Mouse (Mus musculus): ENCODE results near the gene D630003M21Rik.

Gene D630003M21Rik

DNA sequence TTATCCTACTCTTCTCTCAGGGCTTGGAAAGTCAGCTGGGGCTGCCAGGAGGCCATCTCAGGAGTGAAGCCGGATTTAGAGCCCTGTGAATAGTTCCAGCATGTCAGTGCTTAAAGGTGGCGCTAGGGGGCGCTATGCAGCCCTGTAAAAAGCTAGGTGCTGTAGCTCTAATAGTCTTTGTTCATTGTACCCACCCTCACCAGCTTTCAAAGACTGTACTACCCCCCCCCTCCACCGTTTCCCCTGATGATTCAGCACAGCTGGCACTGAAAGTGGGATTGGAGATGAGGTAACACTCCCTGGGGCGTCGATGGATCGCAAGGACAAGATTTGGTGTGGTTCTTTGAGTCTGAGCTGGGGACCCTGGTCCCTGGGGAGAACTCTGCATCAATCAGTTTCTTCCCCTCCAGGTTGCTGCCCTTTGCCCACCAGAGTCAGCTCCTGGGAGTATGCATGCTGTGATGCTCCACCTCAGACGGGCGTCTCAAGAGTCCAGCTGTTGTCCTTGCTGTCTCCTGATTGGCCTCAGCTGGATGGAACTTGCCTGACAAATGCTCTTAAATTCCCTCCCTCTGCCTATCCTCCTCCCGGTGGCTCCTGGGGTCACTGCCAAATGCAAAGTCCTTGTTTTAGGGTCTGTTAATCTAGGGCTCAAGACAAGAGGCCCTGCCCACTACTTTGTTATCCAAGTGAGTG is 33.9 kb downstream of the D630003M21Rik start:
- peak; percentile 29 to 34 for DNase-seq (ENCODE audit: low spot score in 2 of 2)

DNA sequence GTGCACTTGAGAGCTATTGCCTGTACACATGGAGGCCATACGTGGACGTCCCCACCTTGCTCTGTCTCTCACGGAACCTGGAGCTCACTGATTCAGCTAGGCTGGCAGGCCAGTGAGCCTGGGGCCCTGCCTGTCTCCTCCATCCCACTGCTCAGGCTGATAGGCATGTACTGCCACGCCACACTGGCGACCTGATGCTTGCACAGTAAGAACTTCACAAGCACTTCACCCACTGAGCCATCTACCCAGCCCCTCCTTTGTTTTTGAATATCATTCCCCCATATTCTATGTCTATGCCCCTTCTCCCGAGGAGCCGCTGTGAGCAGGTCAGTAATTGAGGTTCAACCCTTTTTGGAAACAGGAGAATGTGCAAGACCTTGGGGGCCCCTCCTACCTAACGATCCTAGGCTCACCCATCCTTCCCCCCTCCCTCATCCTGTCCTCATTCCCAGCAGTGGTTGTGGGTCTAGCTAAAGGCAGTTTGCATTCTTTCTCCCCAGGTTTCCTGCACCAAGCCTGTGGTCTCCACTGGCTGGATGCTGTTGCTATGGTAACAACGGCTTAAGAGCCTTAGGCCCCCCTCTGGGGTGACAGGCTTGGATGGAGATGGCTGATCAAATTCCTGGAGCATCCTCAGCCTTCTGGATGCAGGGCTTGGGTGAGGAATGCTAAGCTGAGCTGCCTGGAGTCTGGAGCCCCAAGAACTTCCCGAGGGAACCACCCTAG is 35.2 kb downstream of the D630003M21Rik start:
- no peak for DNase-seq (ENCODE audit: low spot score in 2 of 2)

DNA sequence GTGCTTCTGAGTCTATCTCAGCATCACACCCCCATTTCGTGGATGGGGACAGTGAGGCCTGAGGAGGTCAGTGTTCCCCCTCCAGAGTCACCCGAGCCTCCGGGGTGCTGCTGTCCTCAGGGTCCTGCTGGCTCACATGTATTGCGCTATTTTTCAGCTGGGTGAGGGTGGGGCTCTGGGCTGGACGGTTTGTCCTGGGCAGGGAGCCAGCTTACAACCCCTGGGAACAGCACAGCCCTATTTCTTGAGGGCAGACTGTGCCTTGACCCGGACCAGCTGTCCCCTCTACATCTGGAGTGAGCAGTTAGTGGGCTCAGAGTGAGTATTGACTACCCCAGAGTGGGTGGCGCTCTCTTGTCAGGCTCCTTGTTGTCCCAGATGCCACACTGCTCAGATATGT is 37.9 kb downstream of the D630003M21Rik start:
- no peak for DNase-seq (ENCODE audit: low spot score in 2 of 2)

DNA sequence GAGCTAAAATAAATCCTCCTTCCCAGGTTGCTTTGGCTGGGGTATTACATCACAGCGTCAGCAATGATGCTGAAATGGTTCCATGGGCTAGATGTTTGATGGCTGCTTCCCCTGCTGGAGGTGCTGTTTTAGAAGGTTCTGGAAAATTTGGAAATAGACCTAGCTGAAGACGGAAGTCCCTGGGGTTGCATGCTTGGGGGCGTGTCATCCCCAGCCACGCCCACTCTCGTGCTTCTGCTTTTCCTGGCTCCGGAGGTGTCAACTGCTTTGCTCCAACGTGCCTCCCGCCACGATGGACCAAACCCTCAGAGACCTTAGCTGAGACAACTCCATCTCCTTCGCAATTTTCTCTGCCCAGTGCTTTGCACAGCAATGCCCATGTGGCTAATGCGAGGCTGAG is 39.6 kb downstream of the D630003M21Rik start:
- no peak for DNase-seq (ENCODE audit: low spot score in 2 of 2)

DNA sequence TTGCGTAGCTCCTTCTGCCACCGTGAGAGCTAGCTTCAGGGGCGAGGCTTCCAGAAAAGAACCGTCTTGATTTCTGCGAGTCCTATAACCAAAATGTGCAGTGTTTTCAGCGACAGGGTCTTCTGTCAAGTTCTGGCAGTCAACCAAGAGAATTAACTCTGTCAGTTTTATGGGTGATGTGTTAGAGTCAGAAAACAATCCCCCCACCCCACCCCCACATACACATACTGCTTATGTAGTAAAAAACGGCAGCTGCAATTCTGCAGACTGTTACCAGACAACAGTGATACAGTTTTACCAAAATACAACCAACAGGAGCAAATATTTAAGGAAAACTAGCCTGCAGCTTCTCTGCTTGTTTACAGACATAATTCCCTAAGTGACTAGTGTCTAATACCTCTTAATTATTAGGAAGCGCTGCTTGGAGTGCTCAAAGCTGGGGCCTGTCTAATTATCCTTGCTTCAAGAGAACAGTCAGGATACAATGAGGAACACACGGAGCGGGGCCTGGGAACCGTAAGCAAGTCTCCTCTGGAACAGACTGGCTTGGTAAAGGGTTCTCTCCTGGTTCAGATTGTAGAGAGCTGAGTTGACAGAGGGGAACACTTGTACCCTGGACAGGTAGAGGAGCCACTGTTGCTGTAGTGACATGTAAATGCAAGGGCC is 42.7 kb downstream of the D630003M21Rik start:
- DNase-seq (ENCODE audit: low spot score in 2 of 2): no peak

DNA sequence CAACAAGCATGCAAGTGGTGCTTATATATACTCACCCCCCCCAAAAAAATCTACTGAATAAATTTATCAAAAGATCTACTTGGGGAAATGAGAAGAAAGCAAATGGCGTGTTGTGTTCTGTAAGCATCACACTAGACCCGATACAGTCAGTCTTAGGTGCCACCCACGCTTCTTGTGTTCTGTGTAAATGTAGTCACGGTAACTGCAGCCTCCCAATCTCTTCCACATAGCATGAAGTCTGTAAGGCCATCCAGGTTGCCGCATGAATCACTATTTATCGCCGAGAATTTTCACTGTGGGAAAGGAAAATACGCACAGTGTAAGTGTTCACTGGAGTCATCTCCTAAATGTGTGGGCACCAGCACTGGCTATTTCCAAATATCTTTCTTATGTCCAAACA is 45.8 kb downstream of the D630003M21Rik start:
- no peak for DNase-seq (ENCODE audit: low spot score in 2 of 2)

DNA sequence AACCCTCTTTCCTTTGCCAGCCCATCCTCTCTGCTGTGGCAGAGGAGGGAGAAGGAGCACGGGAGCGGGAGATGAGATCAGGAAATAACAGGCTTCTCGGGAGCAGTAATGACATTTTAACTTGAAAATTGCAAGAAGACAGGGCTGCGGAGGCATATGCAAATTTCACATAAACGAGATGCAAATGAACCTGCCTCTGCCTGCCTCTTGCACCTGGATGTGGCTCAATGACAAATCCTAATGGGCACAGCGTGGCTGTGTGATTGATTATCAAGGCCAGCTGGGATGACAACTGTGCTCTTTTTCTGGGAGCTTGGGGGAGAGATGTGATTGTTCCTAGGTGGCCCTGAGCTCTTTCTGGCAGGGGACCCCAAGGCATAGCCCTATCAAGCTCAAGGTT is 47.1 kb downstream of the D630003M21Rik start:
- DNase-seq (ENCODE audit: low spot score in 2 of 2): no peak

DNA sequence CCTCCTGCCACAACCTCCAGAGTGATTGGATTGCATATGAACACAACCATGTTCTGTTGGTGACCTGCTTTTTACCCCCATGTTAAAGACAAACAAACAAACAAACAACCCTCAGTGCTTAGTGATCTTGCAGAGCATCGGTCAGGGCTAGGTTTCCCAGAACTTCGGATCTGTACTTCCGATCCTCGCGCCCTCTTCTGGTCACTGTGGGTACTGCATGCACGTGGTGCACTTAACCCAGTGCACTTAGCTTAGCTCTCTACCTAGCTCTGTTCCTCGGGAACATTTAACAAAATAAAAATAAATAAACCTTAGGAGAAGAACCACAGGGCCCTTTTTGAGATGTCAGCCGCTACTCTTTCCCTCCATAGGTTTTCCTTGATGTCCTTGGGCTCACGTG is 48.2 kb downstream of the D630003M21Rik start:
- no peak for DNase-seq (ENCODE audit: low spot score in 2 of 2)

DNA sequence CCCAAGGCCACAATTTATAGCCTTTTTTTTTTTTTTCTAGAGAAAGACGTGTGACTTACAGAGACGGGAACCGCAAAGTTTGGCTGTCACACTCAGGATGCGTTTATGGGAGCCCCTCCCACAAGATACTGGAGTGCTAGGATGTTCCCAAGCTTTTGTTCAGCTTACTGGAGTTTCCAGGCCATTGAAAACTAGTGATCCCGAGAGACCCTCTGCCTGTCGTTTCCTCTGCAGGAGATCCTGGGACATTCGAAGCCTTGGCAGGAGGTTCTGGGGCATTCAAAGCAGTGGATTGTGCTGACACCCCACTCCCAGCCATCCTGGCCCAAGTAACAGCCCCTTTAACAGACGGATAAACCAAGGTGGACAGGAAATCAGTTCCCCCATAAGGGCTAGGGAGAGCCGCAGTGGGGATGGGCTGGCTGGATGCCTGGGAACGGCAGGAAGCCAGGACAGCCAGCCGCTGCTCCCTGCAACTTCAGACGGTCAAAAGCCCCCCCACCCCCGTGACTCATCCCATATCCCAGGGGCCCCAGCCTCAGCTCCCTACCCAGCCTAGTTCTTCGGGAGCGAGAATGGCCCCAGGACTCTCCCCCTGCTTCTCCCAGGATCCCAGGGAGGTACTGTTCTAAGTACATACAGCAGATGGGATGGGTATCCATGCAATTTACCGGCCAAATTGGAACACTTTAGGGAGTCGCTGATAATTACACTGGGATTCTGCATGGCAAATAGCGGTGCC is 49.5 kb downstream of the D630003M21Rik start:
- DNase-seq (ENCODE audit: low spot score in 2 of 2): no peak

DNA sequence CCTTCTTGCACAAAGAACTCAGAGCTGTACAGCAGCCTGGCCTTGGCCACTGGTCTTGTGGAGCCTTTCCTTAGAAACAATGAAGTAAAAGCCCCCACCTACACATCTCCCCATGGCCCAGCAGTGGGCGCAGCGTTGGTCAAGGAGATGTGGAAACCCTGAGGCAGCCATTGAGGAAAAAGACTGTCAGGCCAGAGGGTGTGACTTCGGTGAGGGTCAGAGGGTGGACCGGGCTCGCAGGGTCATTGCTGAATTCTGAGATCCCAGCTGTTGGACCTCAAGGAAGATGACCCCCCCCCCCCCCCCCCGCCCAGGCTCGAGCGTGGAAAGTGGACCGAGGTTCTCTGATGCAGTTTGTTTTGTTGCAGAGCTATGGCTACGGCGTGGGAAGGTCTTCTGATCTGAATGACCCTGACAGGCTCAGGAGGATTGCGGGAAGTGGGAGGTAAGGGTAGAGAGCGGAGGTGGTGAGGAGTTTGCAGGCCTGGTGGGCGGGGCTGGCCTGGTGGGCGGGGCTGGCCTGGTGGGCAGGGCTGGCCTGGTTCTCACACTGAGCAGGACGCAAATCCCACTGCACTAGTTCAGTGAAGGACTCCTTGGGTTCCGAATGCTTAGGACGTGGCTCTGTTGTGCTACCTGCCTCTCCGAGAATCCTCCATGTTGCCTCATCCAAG is 50.2 kb downstream of the D630003M21Rik start:
- DNase-seq (ENCODE audit: low spot score in 2 of 2): no peak

DNA sequence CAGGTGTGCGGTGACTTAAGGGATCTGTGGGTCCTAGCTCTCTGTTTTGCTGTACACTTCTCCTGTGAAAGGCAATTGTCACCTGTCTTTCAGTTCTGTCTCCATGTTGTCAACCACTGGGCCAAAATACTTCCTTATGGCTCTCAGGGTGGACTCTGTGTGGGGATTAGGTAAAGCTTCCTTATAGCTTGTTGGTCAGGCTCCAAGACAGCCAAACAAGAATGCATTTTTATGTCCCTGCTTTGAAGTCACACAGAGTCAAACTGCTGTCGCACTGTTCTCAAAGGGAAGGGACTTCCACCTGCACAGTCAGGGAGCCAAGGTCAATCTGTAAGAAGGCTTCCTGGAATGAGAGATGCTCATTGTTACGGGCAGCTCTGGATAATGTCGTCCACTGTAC is 50.9 kb downstream of the D630003M21Rik start:
- DNase-seq (ENCODE audit: low spot score in 2 of 2): no peak

DNA sequence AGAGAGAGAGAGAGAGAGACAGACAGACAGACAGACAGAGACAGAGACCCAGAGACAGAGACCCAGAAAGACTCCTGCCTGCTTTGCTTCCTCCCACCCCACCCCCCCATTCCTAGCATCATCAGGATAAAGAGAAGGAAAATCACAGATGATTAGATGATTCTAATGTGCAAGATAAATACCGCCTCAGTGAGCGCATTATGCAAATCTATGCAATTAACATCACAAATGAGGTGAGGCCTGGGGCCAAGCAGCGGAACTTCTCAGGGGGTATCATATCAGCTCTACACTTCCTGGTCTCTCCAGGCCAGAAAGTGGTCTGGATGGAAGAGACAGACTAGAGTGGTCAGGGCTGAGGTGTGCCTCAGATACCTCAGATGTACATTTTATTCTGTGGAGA is 51.4 kb downstream of the D630003M21Rik start:
- DNase-seq (ENCODE audit: low spot score in 2 of 2): no peak

DNA sequence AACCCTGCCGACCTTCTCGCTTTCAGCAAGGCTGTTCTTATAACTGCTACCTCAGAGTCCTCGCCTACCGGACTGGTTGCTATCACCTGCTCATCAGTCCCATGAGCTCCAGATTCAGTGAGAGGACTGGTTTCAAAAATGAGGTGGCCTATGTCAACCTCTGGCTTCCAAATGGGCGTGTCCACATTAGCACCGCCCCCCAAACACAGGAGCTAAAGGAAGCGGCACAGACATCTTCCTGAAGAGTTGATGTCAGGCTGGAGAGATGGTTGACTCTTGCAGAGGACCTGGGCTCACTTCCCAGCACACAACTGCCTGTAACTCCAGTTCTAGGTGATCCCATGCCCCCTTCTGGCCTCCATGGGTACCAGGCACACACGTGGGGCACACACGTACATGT is 52.3 kb downstream of the D630003M21Rik start:
- DNase-seq (ENCODE audit: low spot score in 2 of 2): no peak

DNA sequence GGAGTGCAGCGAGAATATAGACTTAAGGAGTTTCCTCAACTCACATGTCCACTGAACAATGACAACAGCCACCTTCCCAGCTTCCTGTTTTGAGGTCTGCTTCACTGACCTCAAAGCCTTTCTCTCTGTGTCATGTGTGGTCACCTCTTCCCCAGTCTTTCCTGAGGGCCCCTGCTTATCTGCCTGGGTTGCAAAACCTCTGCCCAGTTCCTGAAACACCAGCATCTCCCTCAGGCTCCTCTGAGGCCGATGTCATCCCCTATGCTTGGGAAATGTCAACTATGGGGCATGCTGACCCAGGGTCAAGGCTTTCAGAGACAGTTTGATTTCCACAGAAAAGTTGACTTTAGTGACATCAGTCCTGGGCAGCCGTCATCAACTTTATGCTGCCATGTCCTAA is 53.6 kb downstream of the D630003M21Rik start:
- no peak for DNase-seq (ENCODE audit: low spot score in 2 of 2)

DNA sequence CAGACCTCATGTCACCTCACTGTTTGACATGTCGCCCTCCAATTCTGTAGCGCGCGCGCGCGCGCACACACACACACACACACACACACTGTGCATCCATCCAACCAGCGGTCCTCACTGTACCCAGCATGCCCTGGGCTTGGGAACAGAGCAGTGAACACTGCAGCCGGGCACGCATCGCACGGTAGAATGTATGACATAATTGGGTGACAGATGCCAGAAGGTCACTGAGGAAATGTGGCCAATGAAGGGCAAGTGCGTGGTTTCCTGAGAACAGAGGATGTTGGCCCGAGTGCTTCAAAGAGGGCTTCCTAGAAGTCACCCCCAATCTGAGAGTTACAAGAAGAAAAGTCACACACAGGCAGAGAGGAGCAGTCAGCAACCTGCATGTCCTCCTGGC is 54.1 kb downstream of the D630003M21Rik start:
- DNase-seq (ENCODE audit: low spot score in 2 of 2): no peak

DNA sequence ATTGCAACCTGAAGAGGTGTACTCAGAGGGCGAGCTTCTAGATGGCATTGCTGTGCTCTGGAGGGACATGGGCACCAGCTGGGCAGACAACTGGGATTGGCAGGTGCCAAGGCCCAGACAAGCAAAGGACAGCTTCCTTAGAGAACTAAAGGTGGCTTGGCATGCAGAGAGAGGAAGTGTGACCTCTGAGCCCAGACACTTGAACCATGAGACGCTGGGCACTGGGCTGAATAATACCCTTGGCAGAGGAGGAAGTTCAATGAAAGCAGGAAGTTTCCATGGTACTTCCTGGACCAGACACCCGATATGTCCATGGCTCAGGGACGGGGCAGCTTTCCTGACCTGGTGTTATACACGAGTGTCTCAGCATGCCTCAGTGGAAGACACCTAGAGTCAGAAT is 54.6 kb downstream of the D630003M21Rik start:
- no peak for DNase-seq (ENCODE audit: low spot score in 2 of 2)

DNA sequence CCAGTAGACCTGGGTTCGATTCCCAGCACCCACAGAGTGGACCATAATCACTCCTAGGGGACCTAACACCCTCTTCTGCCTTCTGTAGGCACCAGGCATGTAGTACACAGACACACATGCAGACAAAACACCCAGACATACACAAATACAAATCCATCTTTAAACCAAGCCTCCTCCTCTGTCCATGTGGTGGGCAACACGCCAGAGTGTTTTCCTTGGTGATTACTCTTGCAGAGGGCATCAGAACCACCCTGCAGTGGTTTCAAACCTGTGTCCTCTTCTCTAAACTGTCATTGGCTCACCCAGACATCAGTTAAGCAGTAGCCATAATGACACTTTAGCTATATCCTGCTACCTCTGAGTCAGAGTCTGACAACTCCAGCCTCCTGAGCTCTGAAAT is 58.6 kb downstream of the D630003M21Rik start:
- no peak for DNase-seq (ENCODE audit: low spot score in 2 of 2)

DNA sequence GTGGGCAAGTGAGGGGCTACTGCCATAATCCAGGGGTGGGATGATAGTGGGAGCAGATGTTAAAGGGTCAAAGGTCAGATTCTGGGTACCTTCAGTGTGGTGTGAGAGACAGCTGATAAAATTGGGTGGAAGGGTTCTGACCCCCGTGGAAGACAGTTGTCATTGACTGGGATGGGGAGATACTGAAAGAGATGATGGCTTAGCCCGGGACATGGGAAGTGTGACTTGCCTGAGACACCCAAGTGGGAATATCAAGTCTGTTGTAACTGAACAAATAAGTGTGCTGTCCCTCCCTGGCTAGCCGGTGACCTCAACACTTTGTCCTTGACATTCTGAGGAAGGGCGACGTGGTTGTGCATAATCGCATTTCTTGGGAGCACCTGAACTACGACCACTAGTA is 59.3 kb downstream of the D630003M21Rik start:
- no peak for DNase-seq (ENCODE audit: low spot score in 2 of 2)

DNA sequence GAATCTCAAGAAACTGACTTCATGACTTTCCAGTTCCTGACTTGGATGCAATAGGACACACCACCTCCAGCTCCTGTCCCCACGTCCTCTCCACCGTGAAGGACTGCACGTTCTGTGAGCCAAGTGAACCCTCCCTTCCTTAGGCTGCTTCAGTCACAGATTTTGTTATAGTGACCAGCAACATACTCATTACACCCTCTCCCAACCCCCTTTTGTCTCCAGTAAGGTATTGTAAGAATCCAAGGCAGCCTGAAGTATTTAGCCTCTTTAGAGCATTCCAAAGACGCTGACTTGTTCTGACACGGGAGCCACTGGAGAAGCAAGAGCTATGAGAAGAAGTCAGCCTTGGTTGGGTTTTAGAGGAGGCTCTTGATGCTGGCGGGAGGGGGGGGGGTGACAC is 59.7 kb downstream of the D630003M21Rik start:
- no peak for DNase-seq (ENCODE audit: low spot score in 2 of 2)

DNA sequence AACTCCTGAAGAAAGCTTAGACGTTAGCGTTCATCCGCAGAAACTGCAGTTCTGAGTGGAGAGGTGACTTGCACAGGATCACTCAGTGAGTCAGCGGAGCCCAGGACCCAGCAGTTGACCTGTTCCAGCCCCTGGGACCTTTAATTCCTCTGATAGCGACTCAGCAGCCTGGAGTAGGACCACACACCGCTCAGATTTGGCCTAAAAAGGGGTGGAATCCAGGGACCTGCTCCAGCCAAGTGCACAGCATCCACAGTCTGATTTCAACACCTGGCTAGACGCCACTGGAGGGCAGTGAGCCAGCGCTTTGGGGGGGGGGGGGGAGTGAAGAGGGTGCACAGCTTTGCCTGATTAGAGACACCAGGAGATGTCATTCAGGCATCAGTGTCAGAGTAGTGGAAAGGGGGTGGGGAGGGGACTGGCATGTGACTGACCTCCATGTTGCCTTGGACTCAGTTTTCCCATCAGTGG is 60.2 kb downstream of the D630003M21Rik start:
- DNase-seq (ENCODE audit: low spot score in 2 of 2): no peak

DNA sequence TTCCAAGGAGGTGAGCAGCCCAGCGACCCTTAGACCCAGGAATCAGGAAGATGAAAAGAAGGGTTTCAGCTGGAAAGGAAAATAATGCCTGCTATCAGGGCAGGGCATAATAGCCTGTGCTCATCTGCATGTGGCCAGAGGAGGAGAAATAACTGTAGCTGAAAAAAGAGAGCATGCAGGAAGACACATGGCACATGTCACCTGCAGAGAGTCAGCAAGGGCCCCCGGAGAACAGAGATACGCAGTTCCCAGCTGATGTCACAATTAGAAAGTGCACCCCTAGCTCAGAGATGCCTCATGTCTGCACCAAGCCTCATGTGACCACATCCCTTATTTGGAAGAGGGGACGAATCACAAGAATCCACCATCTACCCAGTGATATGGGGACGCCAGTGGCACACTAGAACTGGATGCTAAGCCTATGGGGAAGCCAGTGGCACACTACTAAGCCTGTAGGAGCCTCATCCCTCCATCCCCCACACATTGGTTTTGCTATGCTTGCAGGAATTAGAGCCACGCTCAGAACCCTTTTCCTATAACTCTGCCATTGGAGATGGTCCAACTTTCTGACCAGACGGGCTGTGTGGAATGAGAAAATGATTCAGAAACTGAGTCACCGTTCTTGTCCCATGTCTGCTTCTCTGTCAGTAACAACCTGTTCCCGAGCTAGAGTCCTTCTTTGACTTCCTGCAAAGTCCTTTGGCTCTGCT is 61.4 kb downstream of the D630003M21Rik start:
- no peak for DNase-seq (ENCODE audit: low spot score in 2 of 2)

All from frontal cortex, postnatal 25 days (tissue).